Mouse (Mus musculus) right cerebral cortex, postnatal 10 days (tissue): Measurements from ENCODE around the gene Nrap.
A peak's percentile ranks its signal among the peaks of the same experiment; 100 is the strongest.

ENCODE experiments used
- DNase-seq, 2 experiments: peaks; one replicate each; pipeline ENCODE4 v3.0.0; 2021; ENCODE audit warnings: low spot score in 2 of 2

The Nrap gene

DNA sequence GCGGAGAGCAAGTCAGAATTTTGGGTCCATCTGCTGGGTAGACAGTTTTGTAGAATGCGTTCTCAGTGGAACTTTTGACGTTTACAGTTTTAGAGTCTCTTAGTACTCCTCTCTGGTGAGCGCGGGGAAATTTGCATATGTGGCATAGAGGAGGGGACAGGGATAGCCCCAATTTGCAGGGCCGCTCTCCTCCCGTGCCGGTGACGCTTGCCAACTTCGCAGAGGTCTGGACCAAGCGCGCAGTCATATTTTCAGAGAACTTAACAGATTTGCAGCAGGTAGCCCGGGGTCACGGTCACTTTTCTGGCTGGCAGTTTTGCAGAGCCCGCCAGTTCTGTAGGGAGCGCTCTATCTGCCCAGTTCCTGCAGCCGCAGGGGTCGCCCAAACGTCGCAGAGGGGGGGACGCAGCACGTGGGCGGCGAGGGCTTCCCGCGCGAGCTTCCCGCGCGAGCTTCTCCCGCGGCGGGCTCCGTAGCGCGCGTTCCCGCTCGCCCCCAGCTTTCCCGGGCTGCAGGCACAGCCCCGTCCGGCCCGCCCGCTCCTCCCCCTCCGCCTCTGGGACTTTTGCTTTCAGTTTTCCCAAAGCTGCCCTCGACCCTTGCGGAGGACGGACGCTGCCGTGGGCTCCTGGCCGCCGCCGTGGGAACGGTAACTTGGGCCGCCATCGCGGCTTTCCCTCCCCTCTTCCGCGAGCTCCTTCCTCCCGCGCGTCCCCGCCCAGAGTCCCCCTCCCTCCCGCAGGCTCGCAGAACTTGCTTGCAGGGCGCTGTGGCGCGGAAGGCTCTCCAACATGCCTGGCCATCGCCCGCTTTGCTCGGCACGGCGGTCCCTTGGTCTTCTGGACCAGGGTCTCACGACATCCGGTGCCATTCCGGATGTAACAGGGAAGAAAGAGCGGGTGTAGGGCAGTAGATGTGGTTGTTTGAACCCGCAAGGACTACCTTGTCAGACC is 7.1 kb upstream of the Nrap start, which contains the start of gene Casp7:
Gene Casp7 (plus strand): TSS at position 461 of the 953 bp plus-strand sequence.
- DNase-seq: peak; percentile 62 to 72

DNA sequence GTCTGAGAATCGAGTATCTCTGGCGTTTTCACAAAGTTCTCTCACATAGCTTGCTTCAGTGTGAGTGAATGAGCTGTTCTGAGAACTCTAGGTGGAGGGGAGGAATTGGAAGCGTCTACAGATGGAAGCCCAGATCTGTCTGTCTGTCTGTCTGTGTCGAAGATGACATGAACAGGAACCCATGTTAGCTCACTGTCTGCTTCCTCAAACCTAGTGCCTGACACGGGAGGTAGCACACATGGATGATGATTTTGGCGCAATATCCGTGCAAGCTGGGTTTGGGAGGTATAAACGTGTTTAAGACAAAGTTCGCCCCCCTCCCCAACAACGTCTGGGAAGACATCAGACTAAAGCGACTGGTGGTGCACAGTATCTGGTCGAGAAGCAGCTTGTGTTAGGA is 6.4 kb upstream of the Nrap start:
- DNase-seq: no peak

DNA sequence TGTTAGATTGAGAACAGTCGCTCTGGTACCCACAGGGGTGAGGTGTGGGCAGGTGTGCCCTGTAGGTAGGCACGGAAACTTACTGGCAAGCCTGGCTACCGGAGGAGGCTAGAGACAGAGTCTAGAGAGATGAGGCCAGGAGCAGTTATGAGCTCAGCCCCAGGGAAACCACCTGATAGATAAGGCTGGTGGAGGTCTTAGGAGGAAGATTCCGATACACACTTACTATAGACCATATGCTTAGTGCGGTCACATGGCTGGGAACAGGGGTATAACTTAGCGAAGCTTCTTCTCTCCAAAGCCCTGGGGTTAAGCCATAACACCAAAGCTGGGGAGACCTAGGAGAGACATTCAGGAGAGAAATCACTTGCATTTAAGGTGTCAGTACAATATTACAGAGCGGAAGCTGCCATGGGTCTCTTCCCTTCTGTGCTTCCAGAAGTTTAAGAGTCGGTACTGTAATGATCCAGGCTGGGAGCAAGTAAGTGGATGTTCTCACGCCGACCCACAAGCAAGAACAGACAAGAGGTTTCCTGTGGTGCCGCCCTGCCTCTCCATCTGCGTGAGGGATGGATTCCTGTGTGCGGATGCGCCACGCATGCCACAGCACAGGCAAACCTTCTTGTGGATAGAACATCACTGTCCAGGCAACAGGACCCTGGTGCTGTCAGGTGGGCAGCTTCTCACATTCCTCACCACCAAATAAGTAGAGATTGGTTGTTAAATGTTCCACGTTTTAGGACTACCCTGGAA is 5.5 kb upstream of the Nrap start:
- DNase-seq: no peak

- no peak for DNase-seq
Observed at GRCm38 (mm10) chr19:56393311-56393866, 3.6 kb upstream of the Nrap start.

DNA sequence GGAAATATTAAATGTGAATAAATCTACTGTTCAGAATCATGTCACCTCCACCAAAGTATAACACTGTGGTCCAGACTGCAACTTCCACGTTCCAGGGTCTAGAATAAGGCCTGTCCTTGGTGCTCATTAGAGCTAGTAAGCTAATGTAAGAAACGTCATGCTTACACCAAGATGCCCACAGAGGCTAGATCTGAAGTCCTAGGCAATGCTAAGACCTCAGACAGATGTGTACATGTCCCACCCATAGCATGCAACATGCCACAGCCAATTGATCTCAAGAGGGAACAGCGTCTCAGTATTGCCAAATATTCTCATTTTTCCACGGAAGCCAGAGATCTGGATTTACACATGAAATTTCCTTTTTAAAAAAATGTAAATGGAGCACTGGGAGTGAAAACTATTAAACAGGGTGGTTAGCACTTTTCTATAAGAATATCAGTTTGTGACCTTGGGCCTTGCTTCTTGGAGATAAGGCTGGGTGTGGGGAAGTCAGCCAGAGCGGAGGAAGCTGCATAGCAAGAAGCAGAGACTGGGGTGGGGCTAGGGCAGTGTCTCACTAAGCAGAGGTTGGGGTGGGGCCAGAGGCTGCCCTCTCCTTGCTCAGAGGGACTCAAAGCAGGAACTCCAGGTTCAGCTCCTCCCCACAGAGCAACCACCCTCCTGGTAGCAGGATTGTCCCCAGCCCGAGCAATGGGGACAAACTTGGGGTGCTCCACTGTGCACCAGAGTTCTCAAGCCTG is 1.6 kb upstream of the Nrap start:
- no peak for DNase-seq

DNA sequence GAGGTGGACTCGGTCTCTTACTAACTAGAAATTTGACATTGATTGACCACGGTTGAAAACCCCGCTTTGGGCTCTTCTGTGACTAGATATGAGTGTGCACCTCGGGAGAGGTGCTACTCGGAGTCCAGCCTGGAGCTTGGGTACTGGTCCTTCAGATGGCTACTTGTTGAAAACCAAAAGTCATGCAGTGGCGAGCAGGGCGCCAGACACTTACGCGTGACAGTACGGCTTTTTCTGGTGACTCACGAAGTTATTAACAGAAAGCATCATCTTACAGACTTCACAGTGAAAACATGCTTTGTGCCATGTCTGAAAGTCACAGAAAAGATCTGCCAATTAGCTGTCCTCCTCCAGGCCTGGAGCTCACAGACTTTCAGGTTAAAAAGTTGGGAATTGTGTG is 661 bp downstream of the Nrap start:
- no peak for DNase-seq

DNA sequence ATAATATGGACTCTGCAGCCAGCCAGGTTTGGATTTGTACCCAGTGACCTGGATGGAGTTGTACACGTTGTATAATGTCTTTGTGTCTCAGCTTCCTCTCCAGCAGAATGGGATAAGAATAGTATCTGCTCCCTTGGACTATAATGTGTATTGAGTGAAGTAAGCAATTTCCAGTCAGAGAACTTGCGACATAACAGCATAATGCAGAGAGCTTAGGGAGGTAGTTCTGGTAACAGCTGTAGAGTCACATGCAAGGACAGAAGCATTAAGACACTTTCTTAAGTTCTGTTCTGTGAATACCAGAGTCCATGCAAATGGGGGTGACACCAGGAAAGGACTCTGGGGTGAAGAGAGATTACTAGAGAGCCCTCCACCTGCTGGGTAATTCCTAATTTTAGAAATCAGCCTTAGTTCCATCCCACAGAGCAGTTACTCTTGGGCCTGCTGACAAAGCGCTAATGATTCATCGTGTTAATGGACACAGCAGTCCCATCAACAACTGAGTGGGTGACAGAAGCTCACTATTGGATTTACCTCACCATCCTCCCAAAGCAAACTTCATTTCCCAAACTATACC is 2.0 kb downstream of the Nrap start:
- no peak for DNase-seq

- no peak for DNase-seq
Observed at GRCm38 (mm10) chr19:56386095-56386494, 3.7 kb downstream of the Nrap start.

DNA sequence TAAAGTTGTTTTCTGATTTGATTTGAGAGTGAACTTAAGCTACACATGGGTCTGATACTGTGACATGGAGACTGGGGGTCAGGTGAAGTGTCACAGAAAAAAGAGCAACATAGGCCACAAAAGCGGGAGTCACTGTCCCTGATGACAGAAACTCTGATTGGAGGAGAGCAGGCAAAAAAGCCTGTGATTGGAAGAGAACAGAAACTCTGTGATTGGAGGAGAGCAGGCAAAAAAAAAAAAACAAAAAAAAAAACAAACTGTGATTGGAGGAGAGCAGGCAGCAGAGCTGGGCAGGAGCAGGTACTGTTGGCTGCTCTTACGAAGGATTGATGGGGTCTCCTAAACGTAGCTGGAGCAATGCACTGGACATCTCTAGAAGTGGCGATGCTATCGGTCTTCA is 4.3 kb downstream of the Nrap start:
- no peak for DNase-seq

GRCm38 (mm10) chr19:56381407-56381806 is 8.4 kb downstream of the Nrap start:
- DNase-seq: no peak

- DNase-seq: no peak
Observed at GRCm38 (mm10) chr19:56380341-56380740, 9.5 kb downstream of the Nrap start.

GRCm38 (mm10) chr19:56378554-56379172 is 11.2 kb downstream of the Nrap start:
- no peak for DNase-seq

DNA sequence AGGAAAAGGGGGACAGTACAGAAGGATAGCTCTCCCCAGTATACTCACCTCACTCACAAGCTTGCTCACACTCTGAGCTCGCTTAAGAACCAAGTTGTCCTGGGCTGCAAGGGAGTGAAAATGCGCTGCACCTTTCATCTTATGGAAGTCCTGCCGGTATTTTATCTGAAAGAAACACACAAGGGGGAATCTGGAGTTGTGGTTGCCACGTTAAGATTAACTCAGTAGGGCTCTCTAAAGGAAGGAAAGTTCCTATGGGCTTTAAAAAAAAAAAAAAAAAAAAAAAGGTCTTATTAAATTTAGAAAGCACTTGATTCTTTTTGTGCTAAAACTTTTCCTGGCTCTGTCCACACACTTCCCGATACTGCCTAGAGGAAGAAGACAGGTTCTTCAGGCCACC is 11.8 kb downstream of the Nrap start:
- no peak for DNase-seq

DNA sequence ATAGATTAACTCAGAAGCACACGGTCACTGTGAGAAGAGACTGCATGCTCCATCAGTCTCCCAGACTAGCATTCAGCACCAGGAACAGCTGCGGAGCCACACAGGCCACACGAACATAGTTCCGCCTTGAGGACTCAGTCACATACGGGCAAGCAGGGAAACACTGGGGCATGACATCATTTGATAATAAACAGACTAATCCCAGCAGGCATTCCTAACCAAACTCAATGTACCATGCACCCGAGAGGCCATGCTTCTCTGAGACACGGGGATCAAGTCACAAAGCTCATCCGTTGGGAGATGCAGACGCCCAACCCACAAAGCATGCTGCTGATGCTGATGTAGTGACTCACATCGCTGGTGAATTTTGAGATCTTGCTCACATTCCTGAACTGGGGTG is 15.8 kb downstream of the Nrap start:
- no peak for DNase-seq

DNA sequence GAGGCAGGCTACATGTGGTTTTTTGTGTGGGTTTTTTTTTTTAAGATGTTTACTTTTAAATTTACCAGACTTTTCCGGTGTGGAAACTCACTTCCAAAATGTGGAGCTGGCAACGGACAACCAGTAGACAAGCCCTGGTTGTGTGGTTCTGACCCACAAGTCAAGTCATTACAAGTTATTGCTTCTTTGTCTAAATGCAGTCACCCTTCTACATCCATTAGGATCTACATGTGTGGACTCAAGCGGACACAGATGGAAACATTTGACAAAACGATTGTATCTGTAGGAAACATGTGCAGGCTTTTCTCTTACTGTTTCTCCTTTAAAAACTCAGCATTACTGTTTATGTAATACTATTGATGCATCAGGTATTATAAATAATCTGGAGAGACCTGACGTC is 16.6 kb downstream of the Nrap start:
- no peak for DNase-seq

DNA sequence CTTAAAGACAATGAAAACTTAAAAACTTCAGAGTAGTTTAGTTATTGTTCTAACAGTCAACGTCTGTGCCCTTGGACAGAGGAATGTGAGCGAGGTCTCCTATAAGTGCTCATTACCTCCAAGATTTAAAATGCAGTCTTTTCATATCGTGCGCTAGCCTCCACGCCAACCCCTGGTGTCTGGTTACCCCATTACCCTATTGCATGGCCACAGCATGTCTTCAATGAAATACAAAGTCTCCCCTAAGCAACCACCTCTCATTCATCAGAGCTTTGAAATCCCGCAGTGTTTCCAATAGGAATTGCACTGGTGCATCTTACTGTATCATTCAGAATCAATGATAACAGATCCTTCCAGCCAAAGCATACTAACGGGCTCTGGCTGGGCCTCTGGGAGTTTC is 17.6 kb downstream of the Nrap start:
- DNase-seq: no peak

DNA sequence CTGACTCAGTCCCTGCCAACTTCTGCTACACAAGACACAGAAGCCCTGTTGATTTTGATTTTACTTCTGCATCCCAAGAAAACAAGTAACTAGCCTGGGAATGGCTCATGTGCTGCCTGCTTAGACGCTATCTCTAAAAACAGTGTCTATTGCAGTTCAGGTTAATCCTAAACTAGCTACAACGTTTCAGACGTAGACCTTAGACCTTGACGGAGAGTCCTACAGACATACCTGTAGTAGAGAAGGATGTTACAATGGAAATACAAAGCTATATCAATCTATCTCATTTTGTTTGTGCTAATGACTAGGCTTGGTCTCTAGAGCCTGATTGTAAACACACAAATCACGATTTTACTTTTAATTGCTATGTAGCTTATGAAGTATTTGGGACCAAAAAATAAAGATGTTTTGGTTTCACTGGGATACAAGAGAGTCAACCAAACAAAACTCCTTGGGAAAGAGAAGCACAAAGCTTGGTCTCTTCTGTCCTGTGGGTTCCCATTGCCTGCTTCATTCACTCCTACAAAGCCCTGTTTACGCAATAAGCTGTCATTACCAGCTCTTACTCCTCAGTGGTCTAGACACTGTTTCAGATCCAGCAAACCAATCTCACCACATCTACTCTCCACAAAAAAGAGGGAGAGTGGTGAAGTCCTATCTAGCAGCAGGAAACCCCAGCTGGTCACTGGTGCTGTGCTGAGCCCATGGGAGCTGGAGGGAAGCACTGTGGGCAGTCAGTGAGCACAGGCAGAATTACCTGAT is 19.3 kb downstream of the Nrap start:
- DNase-seq: no peak

DNA sequence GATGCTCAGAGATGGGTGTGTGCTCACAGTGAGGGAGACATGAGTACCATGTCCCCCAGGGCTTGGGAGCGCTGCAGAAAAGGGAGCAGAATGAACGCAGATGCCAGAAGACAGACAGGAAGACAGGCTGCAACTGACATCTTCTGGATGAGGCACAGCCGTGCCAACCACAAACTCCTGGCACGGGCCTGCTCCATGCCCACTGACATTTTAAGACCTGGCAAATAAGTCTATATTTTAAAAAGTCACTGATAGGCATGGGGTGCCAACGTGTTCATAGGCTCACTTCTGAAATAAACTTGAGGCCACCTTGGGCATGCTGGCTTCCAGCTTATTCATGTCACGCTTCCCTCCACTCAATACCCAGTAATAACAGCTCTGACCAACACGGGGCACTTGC is 20.9 kb downstream of the Nrap start:
- no peak for DNase-seq

DNA sequence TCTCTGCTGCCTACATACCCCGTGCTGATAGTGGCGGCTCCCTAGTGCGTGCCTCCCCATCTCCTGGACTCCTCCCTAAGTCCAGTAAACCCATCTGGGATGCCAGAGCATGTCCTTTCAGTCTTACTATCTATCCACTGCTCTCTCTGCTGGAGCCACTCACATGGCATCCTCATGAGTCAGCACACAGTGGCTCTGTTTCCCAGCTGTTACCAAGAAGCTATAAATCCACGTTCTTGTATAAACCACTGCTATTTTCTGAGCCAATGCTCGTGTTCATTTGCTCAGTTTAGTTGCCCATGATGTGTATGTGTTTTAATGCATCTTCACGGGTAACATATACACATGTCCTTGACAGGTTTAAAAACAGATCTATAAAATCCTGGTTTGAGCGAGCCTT is 22.1 kb downstream of the Nrap start:
- no peak for DNase-seq

- DNase-seq: no peak
Observed at GRCm38 (mm10) chr19:56366625-56367024, 23.2 kb downstream of the Nrap start.
